Comparison of ENCODE assay signal across 13 mouse cellular contexts in genomic region chr2:104219733-104220391, GRCm38 (mm10).
DNase-seq lines count a peak whose midpoint lies in the region; ATAC-seq and TF ChIP-seq lines count a peak whose summit lies in the region.
"Had no signal": no experiment of that assay in that cellular context is flagged by ENCODE, and none has a peak within 500 bp of the region (broad histone marks: within the 10 kb centered on the region; RNA-seq: fewer than 3 reads in every experiment).

No protein-coding gene starts in this region.

- H3K4me2 ChIP-seq in lung, embryonic 14.5 days = no peak overlapping the region
- H3K4me2 ChIP-seq in forebrain, embryonic 14.5 days (ENCODE audit: low read length) = no peak overlapping the region
- H3K4me2 ChIP-seq: limb, embryonic 15.5 days had no signal

- TF ChIP-seq CTCF in lung, embryonic 14.5 days (IDR thresholded peaks at IDR 0.05; ENCODE audit: low read depth) = no peak; the same call in 1 of the 2 replicates
- no peak for TF ChIP-seq CTCF in brain, embryonic 14.5 days (IDR thresholded peaks at IDR 0.05; ENCODE audit: borderline replicate concordance, extremely low read depth, insufficient read depth, insufficient read length)

- H3K4me3 ChIP-seq in lung, embryonic 14.5 days (ENCODE audit: low read depth, low read length) = no peak overlapping the region
- no peak overlapping the region for H3K4me3 ChIP-seq in forebrain, embryonic 14.5 days (ENCODE audit: low read depth, low read length)
- H3K4me3 ChIP-seq: erythroblast, embryonic 14.5 days; limb, embryonic 15.5 days had no signal

- peak; percentile 85 for DNase-seq in lung, embryonic 14.5 days
- DNase-seq in lung, postnatal 14 days = no peak
- peak; percentile 57 for DNase-seq in brain, embryonic 14.5 days (ENCODE audit: low read depth)
- peak; percentile 24 for DNase-seq in forebrain, embryonic 14.5 days (ENCODE audit: low spot score)
- DNase-seq in mesoderm, embryonic 11.5 days (ENCODE audit: low read depth, low spot score) = peak; percentile 45
- DNase-seq in layer of hippocampus, adult 11-12 months (ENCODE audit: low spot score) = no peak
- no peak for DNase-seq in spleen, postnatal 4 days (ENCODE audit: low spot score in 2 of 2)
- DNase-seq in cerebellum, postnatal 36 days = no peak
- DNase-seq: cerebellum, adult 2 months; heart, postnatal 36 days; kidney, adult 2 months had no signal

- no peak for TF ChIP-seq POLR2A in brain, embryonic 14.5 days (IDR thresholded peaks at IDR 0.05; ENCODE audit: borderline replicate concordance, extremely low read depth, insufficient read depth, insufficient read length, poor library complexity, severe bottlenecking)

- H3K27ac ChIP-seq in lung, embryonic 14.5 days (ENCODE audit: low read depth) = no peak overlapping the region
- H3K27ac ChIP-seq in forebrain, embryonic 14.5 days (ENCODE audit: low read depth, low read length) = no peak overlapping the region
- H3K27ac ChIP-seq: limb, embryonic 15.5 days had no signal

- H3K36me3 ChIP-seq in lung, embryonic 14.5 days (ENCODE audit: insufficient read depth) = no peaks in the 10 kb centered on the region
- peaks cover 3% of the 10 kb centered on the region; the same call in 1 of the 2 replicates for H3K36me3 ChIP-seq in forebrain, embryonic 14.5 days (ENCODE audit: control insufficient read depth, insufficient read depth, low read length)
- H3K36me3 ChIP-seq: limb, embryonic 15.5 days had no signal

- H3K27me3 ChIP-seq in lung, embryonic 14.5 days (ENCODE audit: insufficient read depth, low read length) = no peaks in the 10 kb centered on the region
- no peaks in the 10 kb centered on the region for H3K27me3 ChIP-seq in forebrain, embryonic 14.5 days (replicated peaks; ENCODE audit: control insufficient read depth, insufficient read depth, low read length)
- H3K27me3 ChIP-seq: limb, embryonic 15.5 days had no signal

- ATAC-seq in lung, embryonic 14.5 days (ENCODE audit: insufficient read depth) = peak; percentile 82
- no peak; the same call in 1 of the 2 replicates for ATAC-seq in forebrain, embryonic 14.5 days

- H3K9me3 ChIP-seq in lung, embryonic 14.5 days (ENCODE audit: low read depth, low read length) = no peaks in the 10 kb centered on the region
- no peaks in the 10 kb centered on the region for H3K9me3 ChIP-seq in forebrain, embryonic 14.5 days (replicated peaks; ENCODE audit: control insufficient read depth, low read length)
- H3K9me3 ChIP-seq: limb, embryonic 15.5 days had no signal

- WGBS in lung, embryonic 14.5 days = 39% methylated on average over 14 of the region's 14 CpGs
- 63% methylated on average over 14 of the region's 14 CpGs for WGBS in forebrain, embryonic 14.5 days

- no peak overlapping the region for H3K9ac ChIP-seq in lung, embryonic 14.5 days
- no peak overlapping the region for H3K9ac ChIP-seq in forebrain, embryonic 14.5 days (ENCODE audit: low read length)
- H3K9ac ChIP-seq: limb, embryonic 15.5 days had no signal

- H3K4me1 ChIP-seq in lung, embryonic 14.5 days (ENCODE audit: insufficient read depth) = peaks cover 3% of the 10 kb centered on the region
- peaks cover 3% of the 10 kb centered on the region; the same call in 1 of the 2 replicates for H3K4me1 ChIP-seq in forebrain, embryonic 14.5 days (ENCODE audit: control insufficient read depth, insufficient read depth, low read length)

Comparison
In these comparisons a context has a peak if more than half of its experiments do, and no peak if none do; other contexts are left out.
1. DNase-seq: peak in lung, embryonic 14.5 days (single experiment), brain, embryonic 14.5 days (single experiment), forebrain, embryonic 14.5 days (single experiment) and mesoderm, embryonic 11.5 days (single experiment); none in lung, postnatal 14 days (single experiment), layer of hippocampus, adult 11-12 months (single experiment), spleen, postnatal 4 days (0 of 2) and cerebellum, postnatal 36 days (0 of 2).